Mouse (Mus musculus): ENCODE results near the gene Upk2. TPM values are rescaled to one million over a fixed set of nuclear protein-coding genes. Genes with fewer than 3 reads are reported as not detected.

The Upk2 gene
- polyA plus RNA-seq, 2 experiments = 0.40 to 0.91 TPM

GRCm38 (mm10) chr9:44495810-44496344 lies 41.1 kb upstream of the Upk2 start:
- H3K4me1 ChIP-seq (ENCODE audit: control insufficient read depth, insufficient read depth, low read length) = peaks cover 95% of the 10 kb centered on the region
- 0 out of 2 replicates have a peak overlapping the region, but pooled peaks have one; percentile 72 for H3K27ac ChIP-seq (replicated peaks; ENCODE audit: low read depth, low read length)
- H3K9me3 ChIP-seq (ENCODE audit: control insufficient read depth, low read length) = no peaks in the 10 kb centered on the region
- H3K36me3 ChIP-seq (ENCODE audit: control insufficient read depth, insufficient read depth, low read length) = peaks cover 19% of the 10 kb centered on the region
- no peak for ATAC-seq (ENCODE audit: low FRiP score, low read depth)
- WGBS = 78% methylated on average over 10 of the region's 10 CpGs
- no peaks in the 10 kb centered on the region for H3K27me3 ChIP-seq (ENCODE audit: control insufficient read depth, insufficient read depth, low read length)
- no peak for DNase-seq (ENCODE audit: low spot score)
- no peak overlapping the region for H3K4me3 ChIP-seq (replicated peaks; ENCODE audit: low read length)
- H3K4me2 ChIP-seq (replicated peaks; ENCODE audit: low read depth, low read length, severe bottlenecking) = no peak overlapping the region
- no peak overlapping the region for H3K9ac ChIP-seq (ENCODE audit: low read depth, low read length, severe bottlenecking)
- TF ChIP-seq POLR2A (IDR thresholded peaks at IDR 0.05; ENCODE audit: borderline replicate concordance, extremely low read depth, insufficient read depth, insufficient read length) = no peak

GRCm38 (mm10) chr9:44494863-44495809 lies 40.4 kb upstream of the Upk2 start:
- TF ChIP-seq POLR2A (IDR thresholded peaks at IDR 0.05; ENCODE audit: borderline replicate concordance, extremely low read depth, insufficient read depth, insufficient read length) = no peak
- Histone ChIP-seq H3K27ac (replicated peaks; ENCODE audit: low read depth, low read length) (peak overlapping the region; percentile 72), H3K36me3 (ENCODE audit: control insufficient read depth, insufficient read depth, low read length) (peaks cover 15% of the 10 kb centered on the region), H3K27me3 (ENCODE audit: control insufficient read depth, insufficient read depth, low read length) (no peaks in the 10 kb centered on the region), H3K4me1 (ENCODE audit: control insufficient read depth, insufficient read depth, low read length) (peaks cover 95% of the 10 kb centered on the region), H3K9me3 (ENCODE audit: control insufficient read depth, low read length) (no peaks in the 10 kb centered on the region), H3K4me3 (replicated peaks; ENCODE audit: low read length) (peak overlapping the region; percentile 18; the same call in 1 of the 2 replicates), H3K4me2 (replicated peaks; ENCODE audit: low read depth, low read length, severe bottlenecking) (peak overlapping the region; percentile 42), H3K9ac (ENCODE audit: low read depth, low read length, severe bottlenecking) (peak overlapping the region; percentile 8; the same call in 1 of the 2 replicates)
- ATAC-seq (ENCODE audit: low FRiP score, low read depth) = no peak
- no peak for DNase-seq (ENCODE audit: low spot score)
- WGBS = 23% methylated on average over 9 of the region's 9 CpGs

GRCm38 (mm10) chr9:44494261-44494862 lies 39.6 kb upstream of the Upk2 start:
- H3K27ac ChIP-seq (replicated peaks; ENCODE audit: low read depth, low read length) = peak overlapping the region; percentile 72
- H3K4me3 ChIP-seq (replicated peaks; ENCODE audit: low read length) = peak overlapping the region; percentile 18; the same call in 1 of the 2 replicates
- ATAC-seq (ENCODE audit: low FRiP score, low read depth) (no peak), DNase-seq (ENCODE audit: low spot score) (no peak)
- peak overlapping the region; percentile 42 for H3K4me2 ChIP-seq (replicated peaks; ENCODE audit: low read depth, low read length, severe bottlenecking)
- WGBS = 24% methylated on average over 11 of the region's 11 CpGs
- H3K9me3 ChIP-seq (ENCODE audit: control insufficient read depth, low read length) = no peaks in the 10 kb centered on the region
- peak overlapping the region; percentile 21; the same call in 1 of the 2 replicates for H3K9ac ChIP-seq (ENCODE audit: low read depth, low read length, severe bottlenecking)
- TF ChIP-seq POLR2A (IDR thresholded peaks at IDR 0.05; ENCODE audit: borderline replicate concordance, extremely low read depth, insufficient read depth, insufficient read length) = no peak
- H3K27me3 ChIP-seq (ENCODE audit: control insufficient read depth, insufficient read depth, low read length) = no peaks in the 10 kb centered on the region
- H3K36me3 ChIP-seq (ENCODE audit: control insufficient read depth, insufficient read depth, low read length) = peaks cover 15% of the 10 kb centered on the region
- H3K4me1 ChIP-seq (ENCODE audit: control insufficient read depth, insufficient read depth, low read length) = peaks cover 97% of the 10 kb centered on the region

- no peak overlapping the region for H3K4me2 ChIP-seq (replicated peaks; ENCODE audit: low read depth, low read length, severe bottlenecking)
- peaks cover 100% of the 10 kb centered on the region for H3K4me1 ChIP-seq (ENCODE audit: control insufficient read depth, insufficient read depth, low read length)
- H3K4me3 ChIP-seq (replicated peaks; ENCODE audit: low read length) = no peak overlapping the region
- no peak for ATAC-seq (ENCODE audit: low FRiP score, low read depth)
- no peak overlapping the region for H3K27ac ChIP-seq (replicated peaks; ENCODE audit: low read depth, low read length)
- peaks cover 15% of the 10 kb centered on the region for H3K36me3 ChIP-seq (ENCODE audit: control insufficient read depth, insufficient read depth, low read length)
- peak overlapping the region; percentile 17 for H3K9ac ChIP-seq (ENCODE audit: low read depth, low read length, severe bottlenecking)
- DNase-seq (ENCODE audit: low spot score) = no peak
- WGBS = 65% methylated on average over 17 of the region's 17 CpGs
- TF ChIP-seq POLR2A (IDR thresholded peaks at IDR 0.05; ENCODE audit: borderline replicate concordance, extremely low read depth, insufficient read depth, insufficient read length) = no peak
- H3K27me3 ChIP-seq (ENCODE audit: control insufficient read depth, insufficient read depth, low read length) = no peaks in the 10 kb centered on the region
- no peaks in the 10 kb centered on the region for H3K9me3 ChIP-seq (ENCODE audit: control insufficient read depth, low read length)
Observed at GRCm38 (mm10) chr9:44492631-44493461, 38.1 kb upstream of the Upk2 start.
